Mouse (Mus musculus) bone marrow macrophage, adult 2 months (primary cell): ENCODE measurements around the gene Ntrk3. TPM values are rescaled to one million over a fixed set of nuclear protein-coding genes. Genes with fewer than 3 reads are reported as not detected.

Source experiments
- H3K27ac ChIP-seq: 2 replicates; pipeline ENCODE4 v1.5.1; 2012; ENCODE audit warnings: low read depth, low read length; ENCODE audit not compliant: insufficient read depth
- H3K4me1 ChIP-seq: 2 replicates; pipeline ENCODE4 v1.6.1; 2012; ENCODE audit warnings: low read length; ENCODE audit not compliant: control insufficient read depth, insufficient read depth
- H3K4me3 ChIP-seq: 2 replicates; pipeline ENCODE4 v1.5.1; 2012; ENCODE audit warnings: mild to moderate bottlenecking, low read length, moderate library complexity; ENCODE audit not compliant: insufficient read depth
- CTCF ChIP-seq: IDR thresholded peaks from 2 replicates; pipeline ENCODE4 v1.5.1; 2012; ENCODE audit warnings: low read depth, mild to moderate bottlenecking, low read length, moderate library complexity
- POLR2A ChIP-seq: IDR thresholded peaks from 2 replicates; pipeline ENCODE4 v1.6.1; 2012; ENCODE audit warnings: mild to moderate bottlenecking, low read depth, low read length, borderline replicate concordance
- polyA plus RNA-seq: library from polyadenylated mRNA; stranded (reverse); fragments of >200 nt; gene quantifications from 2 replicates; pipeline ENCODE4 v1.2.4, GENCODE M21; 2012; ENCODE audit not compliant: missing spikeins, insufficient read depth, insufficient read length

Ntrk3 gene
- polyA plus RNA-seq, 1 experiment = not detected

DNA sequence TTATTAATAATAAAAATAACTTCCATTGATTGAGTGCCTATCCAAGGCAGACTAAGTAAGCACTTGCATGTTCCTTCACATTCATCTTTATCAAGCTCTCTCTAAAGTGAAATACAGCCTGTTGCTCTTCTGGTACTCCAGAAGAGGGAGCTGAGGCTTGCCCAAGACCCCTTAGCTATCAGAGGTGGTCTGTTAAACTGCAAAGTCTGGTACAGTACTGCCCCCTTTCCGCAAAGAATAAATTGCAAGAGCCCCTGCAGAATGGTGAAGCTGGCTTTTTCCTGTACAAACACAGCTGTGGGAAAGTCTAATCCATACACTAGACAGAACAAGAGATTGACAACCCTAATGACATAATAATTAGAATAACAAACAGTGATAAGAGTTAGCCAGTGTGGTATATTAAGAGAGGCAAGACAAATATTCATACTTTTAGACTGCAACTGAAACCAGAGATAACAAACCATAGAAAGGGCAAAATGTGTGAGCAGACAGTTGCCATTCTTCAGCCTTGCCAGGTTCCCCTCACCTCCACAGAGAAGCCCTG lies 470.3 kb downstream of the Ntrk3 start:
- TF ChIP-seq POLR2A (no peak), CTCF (no peak)
- Histone ChIP-seq H3K27ac (no peak overlapping the region), H3K4me1 (no peaks in the 10 kb centered on the region), H3K4me3 (no peak overlapping the region)

DNA sequence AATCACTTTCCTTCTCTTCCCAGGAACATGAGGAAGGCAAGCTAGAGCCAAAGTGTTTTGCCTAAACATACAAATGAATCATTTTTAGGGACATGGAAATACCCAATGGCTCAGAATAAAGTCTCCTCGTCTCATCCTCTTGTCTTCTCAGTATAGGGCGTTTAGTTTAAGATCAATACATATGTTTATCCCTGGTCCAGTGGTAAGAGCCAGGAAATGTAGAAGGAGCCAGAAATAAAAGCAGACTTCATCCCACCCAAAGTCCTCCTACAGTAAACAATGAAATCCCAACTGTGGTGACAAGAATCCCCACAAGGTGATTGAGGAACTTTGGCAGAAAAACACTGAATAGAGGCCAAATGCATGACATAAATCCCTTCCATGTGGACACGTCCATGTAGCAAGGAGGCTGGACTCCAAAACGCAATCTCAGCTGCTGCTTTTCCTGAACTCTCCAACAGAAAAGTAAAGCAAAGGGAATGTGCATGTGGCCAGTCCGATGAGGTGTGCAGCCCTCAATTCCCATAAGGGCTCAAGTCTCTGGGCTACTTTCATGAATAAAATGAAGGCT lies 473.3 kb downstream of the Ntrk3 start:
- Histone ChIP-seq H3K27ac (no peak overlapping the region), H3K4me1 (no peaks in the 10 kb centered on the region)
- TF ChIP-seq POLR2A = no peak
- TF ChIP-seq CTCF = no peak

DNA sequence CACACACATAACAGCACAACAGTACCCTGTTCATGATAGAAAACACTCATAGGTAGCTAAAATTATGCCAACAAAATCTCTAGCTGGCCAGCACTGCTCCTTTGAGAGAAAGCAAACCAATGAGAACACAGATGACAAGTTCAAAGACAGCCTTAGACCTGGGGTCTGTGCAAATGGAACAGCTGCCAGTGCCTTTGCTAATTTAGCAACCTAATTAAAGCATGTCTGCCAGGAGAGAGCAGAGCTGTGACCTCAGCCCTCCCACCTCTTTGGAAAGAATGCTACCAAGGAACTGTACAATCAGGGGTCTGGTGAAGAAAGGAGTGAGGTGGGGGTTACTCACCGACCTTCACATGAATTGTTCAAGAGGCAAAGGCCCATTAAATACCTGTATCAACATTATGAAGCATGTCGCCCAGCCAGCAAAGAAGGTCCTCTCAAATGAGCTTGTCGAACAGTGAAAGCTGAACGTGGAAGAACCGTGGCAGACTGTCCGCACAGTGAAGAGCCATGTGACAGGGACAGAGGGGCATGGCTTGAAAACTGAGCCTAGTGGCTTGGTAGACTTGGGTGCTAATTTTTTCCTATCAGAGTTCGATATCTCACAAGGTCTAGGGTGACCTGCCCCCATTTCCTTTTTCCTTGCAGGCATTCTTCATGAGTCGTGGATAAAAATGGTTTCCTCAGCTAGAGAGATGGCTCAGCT lies 476.2 kb downstream of the Ntrk3 start:
- Histone ChIP-seq H3K27ac (no peak overlapping the region), H3K4me3 (no peak overlapping the region), H3K4me1 (no peaks in the 10 kb centered on the region)
- TF ChIP-seq POLR2A (no peak), CTCF (no peak)

More for the DNA sequence above, 473.3 kb downstream of the Ntrk3 start:
- no peak overlapping the region for H3K4me3 ChIP-seq

DNA sequence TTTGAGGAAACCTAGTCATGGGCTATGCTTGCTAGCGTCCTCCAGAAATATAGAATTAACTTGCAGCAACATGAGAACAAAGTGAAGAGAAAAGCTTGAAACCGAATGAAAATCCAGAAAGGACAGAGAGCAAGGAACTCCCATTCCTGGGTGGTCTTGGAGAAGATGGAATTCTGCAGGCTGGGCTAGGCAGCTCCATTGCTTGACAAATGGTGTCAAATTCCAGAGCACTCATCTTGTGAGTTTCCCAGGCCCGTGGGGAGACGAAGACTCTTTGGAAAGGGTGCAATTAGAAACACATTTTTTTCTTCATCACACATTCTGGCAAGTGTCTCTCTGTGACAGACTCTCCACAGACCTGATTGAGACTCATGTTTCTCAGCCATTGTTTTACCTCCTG lies 479.7 kb downstream of the Ntrk3 start:
- no peak overlapping the region for H3K4me3 ChIP-seq
- no peak overlapping the region for H3K27ac ChIP-seq
- H3K4me1 ChIP-seq = no peaks in the 10 kb centered on the region
- TF ChIP-seq CTCF = no peak
- TF ChIP-seq POLR2A = no peak

DNA sequence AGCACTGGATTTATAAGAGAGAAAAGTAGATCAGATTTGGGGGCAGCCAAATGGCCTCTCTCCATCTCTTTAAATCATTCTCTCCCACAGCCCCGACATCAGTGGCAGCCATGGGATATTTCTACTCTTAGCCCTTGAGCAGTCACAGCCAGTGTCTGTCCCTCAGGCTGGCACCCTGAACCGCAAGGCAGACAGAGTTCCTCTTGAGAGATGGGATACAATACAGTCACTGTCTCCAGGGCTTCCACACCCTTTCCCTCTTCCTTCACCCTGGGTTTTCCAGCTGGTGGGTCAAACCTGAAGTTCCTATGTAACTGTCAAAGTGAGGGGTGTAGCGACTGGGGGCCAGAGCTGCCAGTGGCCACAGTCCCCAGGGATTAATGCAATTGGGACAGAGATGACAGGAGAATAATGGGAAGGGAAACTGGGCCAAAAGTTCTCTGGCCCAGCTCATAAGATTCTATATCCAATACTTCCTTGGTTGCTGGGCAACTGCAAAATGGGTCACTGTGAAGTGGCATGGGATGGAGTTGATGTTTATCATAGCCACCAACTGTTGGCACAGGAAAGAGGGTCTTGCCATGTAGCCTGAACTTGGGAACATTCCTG lies 483.9 kb downstream of the Ntrk3 start:
- Histone ChIP-seq H3K4me3 (no peak overlapping the region), H3K4me1 (no peaks in the 10 kb centered on the region), H3K27ac (no peak overlapping the region)
- no peak for TF ChIP-seq POLR2A
- no peak for TF ChIP-seq CTCF

DNA sequence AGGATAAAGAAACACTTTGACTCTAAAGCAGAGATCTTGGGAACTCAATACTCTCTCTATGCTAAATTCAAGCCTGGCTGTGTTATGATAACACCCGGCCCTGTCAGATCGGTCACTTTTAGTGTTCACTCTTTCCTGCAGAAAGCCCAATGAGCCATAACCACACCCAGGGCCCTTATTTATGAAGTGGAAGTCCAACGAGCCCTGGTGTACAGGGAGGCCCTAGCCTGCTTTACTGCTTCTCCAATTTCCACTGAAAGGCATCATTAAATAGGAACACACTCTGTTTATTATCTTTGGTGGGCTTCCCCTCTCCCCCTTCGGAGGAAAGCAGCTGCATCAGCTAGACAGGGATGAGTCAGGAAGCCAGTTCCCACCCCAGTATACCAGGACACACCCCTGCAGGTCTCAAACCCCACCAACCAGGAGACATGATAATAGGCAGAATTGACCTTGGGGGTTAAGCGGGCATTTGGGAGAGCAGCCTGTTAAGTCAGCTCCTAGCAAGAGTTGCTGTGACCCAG lies 489.6 kb downstream of the Ntrk3 start:
- H3K27ac ChIP-seq = no peak overlapping the region
- H3K4me3 ChIP-seq = no peak overlapping the region
- no peak for TF ChIP-seq POLR2A
- TF ChIP-seq CTCF = no peak
- H3K4me1 ChIP-seq = no peaks in the 10 kb centered on the region

DNA sequence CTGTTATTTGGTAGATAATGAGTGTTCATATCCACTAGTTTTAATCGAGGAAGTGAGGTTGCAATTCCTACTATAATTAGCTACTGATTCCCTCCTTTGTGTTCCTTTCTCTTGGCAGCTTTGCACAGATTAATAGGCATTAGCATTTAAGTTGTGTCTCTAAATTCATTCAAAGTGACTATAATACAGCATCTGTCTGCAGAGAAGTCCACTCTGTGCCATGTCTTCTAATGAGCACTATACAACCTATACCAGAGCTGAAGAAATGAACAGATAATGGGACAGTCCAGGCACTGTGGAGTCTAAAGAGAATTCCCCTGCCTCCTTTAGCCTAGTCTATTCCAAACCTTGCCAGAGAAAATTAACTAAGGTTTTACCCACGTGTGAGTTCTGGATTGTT lies 498.8 kb downstream of the Ntrk3 start:
- no peak overlapping the region for H3K27ac ChIP-seq
- no peak for TF ChIP-seq POLR2A
- no peak for TF ChIP-seq CTCF
- no peaks in the 10 kb centered on the region for H3K4me1 ChIP-seq
- no peak overlapping the region for H3K4me3 ChIP-seq

DNA sequence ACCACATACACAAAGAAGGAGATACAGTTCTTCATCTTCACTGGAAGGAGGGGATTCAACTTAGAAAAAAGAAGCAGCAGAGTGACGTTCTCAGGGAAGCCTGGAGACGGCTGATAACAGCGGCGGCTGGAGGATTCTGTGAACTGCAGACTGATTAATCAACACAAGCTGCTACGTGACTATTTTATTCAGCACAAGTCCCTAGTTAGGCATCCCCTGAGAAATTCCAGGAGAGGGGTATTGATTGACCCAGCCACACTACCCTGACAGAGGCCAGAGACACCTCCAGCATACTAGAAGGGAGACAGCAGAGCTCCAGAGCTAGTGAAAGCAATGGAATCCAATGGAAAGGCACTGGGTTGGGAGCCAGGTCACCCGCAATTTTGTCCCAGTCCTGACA lies 516.1 kb downstream of the Ntrk3 start:
- Histone ChIP-seq H3K4me1 (no peaks in the 10 kb centered on the region), H3K4me3 (no peak overlapping the region), H3K27ac (no peak overlapping the region)
- TF ChIP-seq POLR2A (no peak), CTCF (no peak)

DNA sequence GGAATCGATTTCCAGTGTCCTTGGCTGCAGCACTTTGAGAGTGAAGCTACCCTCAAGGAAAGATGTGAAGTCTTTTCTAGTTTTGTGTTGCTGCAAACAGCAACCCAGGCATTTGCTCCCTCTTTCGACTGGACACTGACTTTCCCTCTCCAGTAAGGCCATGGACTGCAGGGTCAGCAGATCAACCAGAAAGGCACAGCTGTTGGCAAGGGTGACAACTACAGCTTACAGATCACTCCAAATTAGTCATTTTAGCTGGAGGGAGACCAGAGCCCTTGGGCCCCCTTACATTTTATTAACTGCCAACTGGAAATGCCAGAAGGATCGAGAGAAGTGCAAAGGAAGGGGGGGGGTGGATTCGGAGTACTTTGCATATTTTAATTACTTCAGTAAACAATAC lies 516.9 kb downstream of the Ntrk3 start:
- Histone ChIP-seq H3K4me3 (no peak overlapping the region), H3K27ac (no peak overlapping the region), H3K4me1 (no peaks in the 10 kb centered on the region)
- TF ChIP-seq CTCF (no peak), POLR2A (no peak)
